Mouse (Mus musculus) bone marrow macrophage, adult 2 months (primary cell): Measurements from ENCODE around the gene Pard3.

Experiments
- CTCF ChIP-seq: IDR thresholded peaks from 2 replicates; pipeline ENCODE4 v1.5.1; 2012; ENCODE audit warnings: low read depth, mild to moderate bottlenecking, low read length, moderate library complexity
- POLR2A ChIP-seq: IDR thresholded peaks from 2 replicates; pipeline ENCODE4 v1.6.1; 2012; ENCODE audit warnings: mild to moderate bottlenecking, low read depth, low read length, borderline replicate concordance

- TF ChIP-seq CTCF (no peak), POLR2A (no peak)
These were observed 435.5 kb downstream of the Pard3 start for GRCm38 (mm10) chr8:127498997-127499719.
